Mouse (Mus musculus) brain, embryonic 14.5 days (tissue): ENCODE data around the gene Bcl10.

Experiments used
- CTCF ChIP-seq: fragments of 200-500 bp; IDR thresholded peaks from 2 replicates; pipeline ENCODE4 v1.5.1; 2012; ENCODE audit warnings: inconsistent platforms, mild to moderate bottlenecking, moderate library complexity, borderline replicate concordance; ENCODE audit not compliant: insufficient read depth, insufficient read length; ENCODE audit errors: extremely low read depth
- POLR2A ChIP-seq: fragments of 200-500 bp; IDR thresholded peaks from 2 replicates; pipeline ENCODE4 v1.6.1; 2012; ENCODE audit warnings: mild to moderate bottlenecking, inconsistent platforms, borderline replicate concordance; ENCODE audit not compliant: poor library complexity, insufficient read depth, insufficient read length, severe bottlenecking; ENCODE audit errors: extremely low read depth

- no peak for TF ChIP-seq CTCF
- peak; percentile 52; the same call in 1 of the 2 replicates for TF ChIP-seq POLR2A
These were observed 1.4 kb downstream of the Bcl10 start for GRCm38 (mm10) chr3:145923874-145924577.
